Mouse (Mus musculus): ENCODE measurements at regions not wholly inside any gene's neighbourhood (a gene's known extent, or its start where the extent isn't known, plus 50 kb on each side); places are given as distances from the start of the nearest gene placed in this dataset.

- TF ChIP-seq CTCF (IDR thresholded peaks at IDR 0.05; ENCODE audit: low read depth) (no peak), EP300 (optimal IDR thresholded peaks at IDR 0.05) (no peak)
These were observed 463.8 kb upstream of the Nbea start for GRCm38 (mm10) chr3:56647313-56647712.
